Mouse (Mus musculus) G1E (cell line): Measurements from ENCODE around the gene Ngdn.

Experiments
- CTCF ChIP-seq: IDR thresholded peaks from 2 replicates; pipeline ENCODE4 v1.5.1; 2012; ENCODE audit warnings: low read depth, low read length, inconsistent platforms, mixed read lengths
- GATA1 ChIP-seq: IDR thresholded peaks from 2 replicates; pipeline ENCODE4 v1.6.1; 2012; ENCODE audit warnings: borderline replicate concordance, low read length, inconsistent platforms, mixed read lengths
- POLR2AphosphoS5 ChIP-seq: IDR thresholded peaks from 2 replicates; pipeline ENCODE4 v1.6.1; 2012; ENCODE audit warnings: low read depth, low read length, inconsistent platforms; ENCODE audit not compliant: insufficient replicate concordance
- TAL1 ChIP-seq: conservative IDR thresholded peaks from 2 replicates; pipeline ENCODE4 v1.6.1; 2012; ENCODE audit warnings: low read depth, low read length, inconsistent platforms, mixed read lengths

DNA sequence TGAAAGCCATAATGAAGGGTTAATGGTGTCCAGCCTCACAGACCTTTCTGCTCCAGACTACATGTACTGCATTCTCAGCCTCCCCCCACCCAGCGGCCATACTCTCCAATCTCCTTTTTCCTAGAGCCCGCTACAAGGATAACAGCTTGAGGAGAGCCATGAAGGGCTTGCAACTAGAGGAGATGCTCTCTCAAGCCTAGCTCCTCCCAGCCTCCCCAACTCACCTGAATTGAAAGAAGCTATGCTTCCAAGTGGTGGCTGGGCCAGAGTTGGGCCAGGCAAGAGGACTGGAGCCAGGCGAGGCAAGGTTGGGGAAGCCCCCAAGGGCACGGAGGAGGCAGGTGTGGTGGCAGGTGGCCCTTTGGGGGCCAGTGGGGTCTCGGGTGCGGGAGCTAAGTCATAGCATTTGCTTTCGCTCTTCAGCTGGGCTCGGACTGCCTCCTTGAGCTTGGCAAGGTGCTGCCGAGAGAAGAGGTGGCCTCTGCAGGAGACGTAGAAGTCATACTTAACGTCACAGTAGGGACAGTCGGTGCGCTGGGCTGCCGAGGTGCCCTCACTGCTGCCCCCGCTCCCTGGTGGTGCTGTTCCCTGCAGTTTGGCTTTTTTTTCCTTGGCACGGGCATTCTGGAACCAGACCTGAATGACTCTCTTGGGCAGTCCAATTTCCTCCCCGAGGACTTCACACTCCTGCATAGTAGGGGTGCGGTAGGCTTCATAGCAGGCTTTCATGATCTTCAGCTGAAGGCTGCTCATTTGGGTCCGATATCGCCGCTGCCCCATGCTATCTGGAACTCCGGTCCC is 48.5 kb downstream of the Ngdn start:
- TF ChIP-seq CTCF (no peak), GATA1 (no peak), POLR2AphosphoS5 (no peak), TAL1 (no peak)
